Mouse (Mus musculus) midbrain, embryonic 12.5 days (tissue): ENCODE measurements around the gene Gjd3. TPM values are rescaled to one million over a fixed set of nuclear protein-coding genes. Genes with fewer than 3 reads are reported as not detected.

Source experiments
- ATAC-seq: fragments of 200-750 bp; cut with Nextera tagmentation; 2 replicates; pipeline ENCODE4 v1.8.0; 2017; ENCODE audit warnings: low read depth, moderate TSS enrichment, moderate library complexity; ENCODE audit not compliant: low FRiP score
- H3K27ac ChIP-seq: fragments of 300-500 bp; sonication (generic); replicated peaks from 2 replicates; pipeline ENCODE4 v1.5.1; 2016; ENCODE audit warnings: mild to moderate bottlenecking
- H3K27me3 ChIP-seq: fragments of 300-500 bp; sonication (generic); 2 replicates; pipeline ENCODE4 v1.6.1; 2016; ENCODE audit warnings: mild to moderate bottlenecking
- H3K36me3 ChIP-seq: fragments of 300-500 bp; sonication (generic); 2 replicates; pipeline ENCODE4 v1.6.1; 2016
- H3K4me1 ChIP-seq: fragments of 300-500 bp; sonication (generic); 2 replicates; pipeline ENCODE4 v1.6.1; 2016
- H3K4me2 ChIP-seq: fragments of 300-500 bp; sonication (generic); replicated peaks from 2 replicates; pipeline ENCODE4 v1.6.1; 2016; ENCODE audit warnings: mild to moderate bottlenecking, moderate library complexity
- H3K4me3 ChIP-seq: fragments of 300-500 bp; sonication (generic); 2 replicates; pipeline ENCODE4 v1.5.1; 2016; ENCODE audit warnings: mild to moderate bottlenecking
- H3K9ac ChIP-seq: fragments of 300-500 bp; sonication (generic); replicated peaks from 2 replicates; pipeline ENCODE4 v1.6.1; 2016; ENCODE audit warnings: mild to moderate bottlenecking, moderate library complexity
- H3K9me3 ChIP-seq: fragments of 300-500 bp; sonication (generic); 2 replicates; pipeline ENCODE4 v1.6.1; 2016; ENCODE audit warnings: mild to moderate bottlenecking
- WGBS: fragments of 180-500 bp; shearing (Covaris S2); methylation state at CpG from one replicate; pipeline ENCODE4 v1.1.7; 2016; 5-methylcytosine and 5-hydroxymethylcytosine counted together
- polyA plus RNA-seq: library from polyadenylated mRNA; unstranded; fragments of >200 nt; fragmentation: Nextera tagmentation; extraction: Ambion mirVana; gene quantifications from 2 replicates; pipeline ENCODE4 v1.2.1, GENCODE M21; 2016

Gene Gjd3
- polyA plus RNA-seq, 1 experiment from 2014 or later, result 0.80 TPM

GRCm38 (mm10) chr11:98978526-98979148 is 4.2 kb downstream of the Gjd3 start:
- Histone ChIP-seq H3K36me3 (0 out of 2 replicates have a peak, but pooled peaks cover 2% of the 10 kb centered on the region), H3K4me3 (no peak overlapping the region), H3K27me3 (peaks cover 40% of the 10 kb centered on the region), H3K4me1 (peaks cover 18% of the 10 kb centered on the region), H3K4me2 (no peak overlapping the region), H3K9me3 (no peaks in the 10 kb centered on the region), H3K27ac (no peak overlapping the region), H3K9ac (no peak overlapping the region)
- ATAC-seq, result no peak
- WGBS, result 67% methylated on average over 15 of the region's 15 CpGs

DNA sequence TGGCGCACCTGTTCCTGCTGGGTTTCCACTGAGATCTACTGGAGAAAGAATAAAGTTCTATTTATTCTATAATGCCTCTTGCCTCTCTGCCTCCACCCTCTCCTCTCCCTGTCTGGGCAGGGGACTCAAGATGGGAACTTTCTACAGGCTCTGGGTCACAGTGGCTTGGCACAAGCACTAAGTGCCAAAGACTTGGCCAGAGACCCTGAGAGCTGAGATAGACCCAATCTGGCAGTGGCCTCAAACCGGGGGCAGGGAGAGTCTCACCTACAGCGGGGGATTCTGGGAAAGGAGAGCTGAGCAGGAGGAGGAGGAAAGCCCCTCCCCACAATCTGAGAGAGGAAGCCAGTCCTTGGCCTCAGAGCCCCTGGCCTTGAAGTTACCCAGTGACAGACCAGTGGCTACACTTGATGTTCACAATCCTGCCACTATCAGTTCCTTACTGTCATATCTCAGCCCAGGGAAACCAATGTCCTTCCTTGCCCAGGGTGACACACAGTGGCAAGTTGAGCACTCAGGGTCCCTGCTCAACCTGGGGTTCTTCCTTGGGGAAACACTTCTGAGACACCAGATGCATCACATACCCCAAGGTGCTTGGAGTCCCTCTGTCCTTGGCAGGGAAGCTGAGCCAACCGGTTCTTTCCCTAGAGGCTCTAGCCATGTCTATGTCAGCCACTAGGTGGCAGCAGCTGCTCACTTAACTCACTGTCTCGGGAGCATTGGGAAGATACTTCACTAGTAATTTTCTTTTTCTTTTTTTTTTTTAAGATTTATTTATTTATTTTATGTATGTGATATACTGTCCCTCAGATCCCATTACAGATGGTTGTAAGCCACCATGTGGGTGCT is 7.7 kb downstream of the Gjd3 start:
- 55% methylated on average over 5 of the region's 5 CpGs for WGBS
- ATAC-seq, result no peak
- Histone ChIP-seq H3K4me1 (peaks cover 16% of the 10 kb centered on the region), H3K9ac (no peak overlapping the region), H3K27me3 (peaks cover 12% of the 10 kb centered on the region), H3K4me2 (no peak overlapping the region), H3K4me3 (no peak overlapping the region), H3K36me3 (peaks cover 22% of the 10 kb centered on the region), H3K27ac (no peak overlapping the region), H3K9me3 (no peaks in the 10 kb centered on the region)

GRCm38 (mm10) chr11:98974213-98974612 is 8.6 kb downstream of the Gjd3 start:
- Histone ChIP-seq H3K4me3 (no peak overlapping the region), H3K27ac (no peak overlapping the region), H3K27me3 (peaks cover 12% of the 10 kb centered on the region), H3K36me3 (peaks cover 22% of the 10 kb centered on the region), H3K4me1 (peaks cover 25% of the 10 kb centered on the region), H3K9me3 (no peaks in the 10 kb centered on the region), H3K4me2 (no peak overlapping the region), H3K9ac (no peak overlapping the region)
- ATAC-seq, result no peak
- 83% methylated on average over 6 of the region's 6 CpGs for WGBS

DNA sequence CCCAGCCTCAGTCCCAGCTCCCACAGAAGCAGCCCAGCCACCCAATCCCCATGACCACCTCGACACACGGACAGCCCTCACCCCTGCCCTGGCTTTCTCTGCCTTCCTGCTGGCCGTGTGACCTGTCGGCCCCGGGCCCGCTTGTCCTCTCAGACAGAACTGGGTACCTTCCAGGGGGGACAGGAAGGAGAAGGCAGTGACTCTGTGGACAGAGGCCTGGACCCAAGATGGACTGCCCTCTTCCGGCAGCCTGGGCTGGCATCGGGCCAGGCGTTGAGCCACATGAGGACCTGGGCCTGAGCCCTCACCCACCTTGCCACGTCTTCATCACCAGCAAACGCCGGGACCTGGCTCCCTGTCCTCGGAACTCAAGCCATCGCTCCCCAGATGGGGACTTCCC is 9.2 kb downstream of the Gjd3 start:
- no peak for ATAC-seq
- H3K27me3 ChIP-seq, result peaks cover 7% of the 10 kb centered on the region; the same call in 1 of the 2 replicates
- H3K4me3 ChIP-seq, result no peak overlapping the region
- peaks cover 22% of the 10 kb centered on the region for H3K36me3 ChIP-seq
- WGBS, result 91% methylated on average over 14 of the region's 14 CpGs
- H3K9ac ChIP-seq, result no peak overlapping the region
- H3K9me3 ChIP-seq, result no peaks in the 10 kb centered on the region
- peaks cover 32% of the 10 kb centered on the region for H3K4me1 ChIP-seq
- no peak overlapping the region for H3K4me2 ChIP-seq
- no peak overlapping the region for H3K27ac ChIP-seq

DNA sequence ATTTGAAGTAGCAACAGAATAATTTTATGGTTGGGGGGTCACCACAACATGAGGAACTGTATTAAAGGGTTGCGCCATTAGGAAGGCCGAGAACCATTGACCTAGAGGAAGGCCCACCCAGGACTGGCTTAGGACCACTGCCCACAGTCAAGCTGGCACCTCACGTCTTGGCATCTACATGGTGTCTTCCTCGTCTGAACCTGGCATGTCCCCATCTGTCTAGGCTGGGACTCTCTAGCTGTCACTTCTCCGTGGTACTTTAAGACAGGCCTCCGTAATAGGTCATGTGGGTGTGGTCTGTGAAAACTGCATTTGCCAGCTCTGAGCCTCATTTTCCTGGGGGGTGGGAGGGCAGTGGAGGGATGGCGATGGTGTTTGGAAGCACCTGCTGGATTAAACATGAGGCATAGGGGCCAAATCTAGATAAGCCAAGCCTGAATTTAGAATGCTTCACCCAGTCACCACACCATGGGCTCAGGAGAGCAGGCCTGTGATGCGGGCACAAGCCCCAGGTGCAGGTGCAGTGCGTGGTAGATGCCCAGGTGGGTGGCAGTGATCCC is 9.9 kb downstream of the Gjd3 start:
- no peak overlapping the region for H3K4me3 ChIP-seq
- H3K36me3 ChIP-seq, result peaks cover 22% of the 10 kb centered on the region
- 0 out of 2 replicates have a peak, but pooled peaks cover 7% of the 10 kb centered on the region for H3K27me3 ChIP-seq
- no peak overlapping the region for H3K4me2 ChIP-seq
- no peaks in the 10 kb centered on the region for H3K9me3 ChIP-seq
- no peak for ATAC-seq
- 89% methylated on average over 9 of the region's 9 CpGs for WGBS
- H3K27ac ChIP-seq, result no peak overlapping the region
- no peak overlapping the region for H3K9ac ChIP-seq
- peaks cover 39% of the 10 kb centered on the region for H3K4me1 ChIP-seq

DNA sequence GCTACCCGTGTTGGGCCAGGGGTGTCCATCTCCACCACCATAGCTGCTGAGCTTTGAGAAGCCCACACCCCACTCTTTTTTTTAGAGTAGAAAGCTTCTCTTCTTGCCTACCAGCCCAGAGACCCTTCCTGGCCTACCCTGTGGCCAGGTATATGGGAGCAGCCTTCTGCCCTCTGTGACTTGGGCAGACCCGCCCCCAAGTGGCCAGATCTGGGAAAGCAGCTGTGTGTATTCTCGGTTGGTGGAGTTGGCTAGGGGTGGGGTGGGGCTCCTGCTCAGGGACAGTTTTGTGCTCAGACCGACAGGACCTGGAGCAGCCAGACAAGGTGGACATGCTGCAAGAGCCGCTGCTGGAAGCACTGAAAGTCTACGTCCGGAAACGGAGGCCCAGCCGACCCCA is 10.6 kb downstream of the Gjd3 start:
- Histone ChIP-seq H3K4me3 (no peak overlapping the region), H3K9ac (no peak overlapping the region), H3K4me1 (peaks cover 45% of the 10 kb centered on the region), H3K36me3 (peaks cover 22% of the 10 kb centered on the region), H3K27ac (no peak overlapping the region), H3K4me2 (no peak overlapping the region), H3K9me3 (no peaks in the 10 kb centered on the region), H3K27me3 (0 out of 2 replicates have a peak, but pooled peaks cover 7% of the 10 kb centered on the region)
- 51% methylated on average over 9 of the region's 9 CpGs for WGBS
- ATAC-seq, result peak; percentile 8; the same call in 1 of the 2 replicates

GRCm38 (mm10) chr11:98971316-98972031 is 11.3 kb downstream of the Gjd3 start:
- no peaks in the 10 kb centered on the region for H3K9me3 ChIP-seq
- 79% methylated on average over 23 of the region's 23 CpGs for WGBS
- ATAC-seq, result no peak
- H3K27me3 ChIP-seq, result 0 out of 2 replicates have a peak, but pooled peaks cover 7% of the 10 kb centered on the region
- H3K4me1 ChIP-seq, result peaks cover 53% of the 10 kb centered on the region
- no peak overlapping the region for H3K4me3 ChIP-seq
- no peak overlapping the region for H3K4me2 ChIP-seq
- H3K36me3 ChIP-seq, result peaks cover 22% of the 10 kb centered on the region
- H3K9ac ChIP-seq, result no peak overlapping the region
- H3K27ac ChIP-seq, result peak overlapping the region; percentile 95

DNA sequence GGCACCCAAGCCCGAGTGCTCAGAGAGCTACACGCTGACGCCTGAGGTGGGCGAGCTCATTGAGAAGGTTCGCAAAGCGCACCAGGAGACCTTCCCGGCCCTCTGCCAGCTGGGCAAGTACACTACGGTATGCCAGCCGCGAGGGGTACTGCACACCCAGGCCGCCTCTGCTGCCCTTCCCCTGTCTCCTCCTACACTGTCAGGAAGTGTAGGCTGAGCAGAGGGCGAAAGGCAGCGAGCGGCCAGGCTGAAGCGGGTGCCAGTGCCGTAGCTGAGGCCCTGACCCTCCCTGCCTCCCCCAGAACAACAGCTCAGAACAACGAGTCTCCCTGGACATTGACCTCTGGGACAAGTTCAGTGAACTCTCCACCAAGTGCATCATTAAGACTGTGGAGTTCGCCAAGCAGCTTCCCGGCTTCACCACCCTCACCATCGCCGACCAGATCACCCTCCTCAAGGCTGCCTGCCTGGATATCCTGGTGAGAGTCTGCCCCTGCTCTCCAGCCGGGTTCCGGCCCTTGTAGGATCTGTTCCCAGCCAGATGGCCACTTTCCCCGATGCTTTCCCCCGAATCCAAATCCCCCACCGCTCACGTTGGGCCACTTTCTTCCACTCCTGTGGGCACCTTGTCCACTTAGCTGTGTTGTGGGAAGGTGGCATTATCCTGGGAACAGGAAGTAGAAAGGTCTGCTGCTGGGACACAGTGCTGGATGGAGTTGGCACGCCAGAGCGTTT is 12.5 kb downstream of the Gjd3 start:
- H3K27ac ChIP-seq, result peak overlapping the region; percentile 95
- H3K9me3 ChIP-seq, result no peaks in the 10 kb centered on the region
- ATAC-seq, result peak; percentile 0; the same call in 1 of the 2 replicates
- H3K4me1 ChIP-seq, result peaks cover 64% of the 10 kb centered on the region
- no peak overlapping the region for H3K4me3 ChIP-seq
- 0 out of 2 replicates have a peak, but pooled peaks cover 7% of the 10 kb centered on the region for H3K27me3 ChIP-seq
- peak overlapping the region; percentile 50; the same call in 1 of the 2 replicates for H3K9ac ChIP-seq
- H3K4me2 ChIP-seq, result 0 out of 2 replicates have a peak overlapping the region, but pooled peaks have one; percentile 52
- WGBS, result 63% methylated on average over 29 of the region's 29 CpGs
- H3K36me3 ChIP-seq, result peaks cover 22% of the 10 kb centered on the region

GRCm38 (mm10) chr11:98969496-98969927 is 13.3 kb downstream of the Gjd3 start:
- peaks cover 72% of the 10 kb centered on the region for H3K4me1 ChIP-seq
- ATAC-seq, result peak; percentile 28
- peak overlapping the region; percentile 50 for H3K9ac ChIP-seq
- 12% methylated on average over 17 of the region's 17 CpGs for WGBS
- peaks cover 22% of the 10 kb centered on the region for H3K36me3 ChIP-seq
- peak overlapping the region; percentile 20 for H3K4me3 ChIP-seq
- H3K27me3 ChIP-seq, result 0 out of 2 replicates have a peak, but pooled peaks cover 7% of the 10 kb centered on the region
- H3K27ac ChIP-seq, result peak overlapping the region; percentile 95
- no peaks in the 10 kb centered on the region for H3K9me3 ChIP-seq
- peak overlapping the region; percentile 52 for H3K4me2 ChIP-seq

- Histone ChIP-seq H3K4me3 (peak overlapping the region; percentile 20), H3K4me2 (peak overlapping the region; percentile 52), H3K4me1 (peaks cover 78% of the 10 kb centered on the region), H3K9me3 (no peaks in the 10 kb centered on the region), H3K9ac (peak overlapping the region; percentile 50), H3K27ac (peak overlapping the region; percentile 95), H3K36me3 (peaks cover 22% of the 10 kb centered on the region), H3K27me3 (0 out of 2 replicates have a peak, but pooled peaks cover 7% of the 10 kb centered on the region)
- peak; percentile 53 for ATAC-seq
- whole genome bisulfite sequencing, result 5% methylated on average over 20 of the region's 20 CpGs
These were observed 13.9 kb downstream of the Gjd3 start for GRCm38 (mm10) chr11:98968716-98969495.
